Comparison of ENCODE assay signal across 17 mouse cellular contexts in the genomic region with DNA sequence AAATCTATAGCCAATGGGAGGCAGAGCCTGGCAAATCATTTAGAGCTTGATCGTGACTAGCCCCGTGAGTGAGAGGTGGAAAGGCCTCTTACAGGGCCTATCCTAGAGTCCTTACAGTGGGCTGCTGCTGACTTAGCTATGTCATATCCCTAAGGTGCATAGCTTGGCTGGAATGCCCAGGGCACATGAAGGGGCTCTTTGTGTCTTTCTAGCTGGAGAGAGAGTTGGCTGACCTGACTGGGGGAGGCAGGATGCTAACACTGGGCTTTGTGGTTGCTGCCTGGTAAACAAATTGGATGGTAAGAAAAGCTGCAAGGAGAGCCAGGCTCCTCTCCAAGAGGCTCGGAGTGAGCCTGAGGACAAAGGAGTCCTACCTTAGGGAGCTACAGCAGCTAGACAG. TPM values are rescaled to one million over a fixed set of nuclear protein-coding genes. Genes with fewer than 3 reads are reported as not detected.
DNase-seq lines count a peak whose midpoint lies in the region; ATAC-seq and TF ChIP-seq lines count a peak whose summit lies in the region.
"Had no signal": no experiment of that assay in that cellular context is flagged by ENCODE, and none has a peak within 500 bp of the region (broad histone marks: within the 10 kb centered on the region; RNA-seq: fewer than 3 reads in every experiment).

No protein-coding gene starts in this region.

- no peak overlapping the region for H3K4me3 ChIP-seq in heart, embryonic 15.5 days
- H3K4me3 ChIP-seq in layer of hippocampus, adult 2 months, result no peak overlapping the region
- no peak overlapping the region for H3K4me3 ChIP-seq in embryonic facial prominence, embryonic 14.5 days (ENCODE audit: low read depth, low read length)
- H3K4me3 ChIP-seq in stomach, embryonic 14.5 days (ENCODE audit: low read depth, low read length), result no peak overlapping the region
- H3K4me3 ChIP-seq: heart, embryonic 13.5 days; liver, embryonic 13.5 days; midbrain, embryonic 10.5 days had no signal

- no peaks in the 10 kb centered on the region for H3K27me3 ChIP-seq in heart, embryonic 15.5 days
- no peaks in the 10 kb centered on the region for H3K27me3 ChIP-seq in embryonic facial prominence, embryonic 14.5 days (replicated peaks; ENCODE audit: control insufficient read depth, insufficient read depth, low read length)
- no peaks in the 10 kb centered on the region for H3K27me3 ChIP-seq in stomach, embryonic 14.5 days (ENCODE audit: control insufficient read depth, insufficient read depth, low read length)
- H3K27me3 ChIP-seq: heart, embryonic 13.5 days; liver, embryonic 13.5 days had no signal

- WGBS in heart, embryonic 15.5 days, result 83% methylated on average over 3 of the region's 3 CpGs
- 63% methylated on average over 3 of the region's 3 CpGs for WGBS in embryonic facial prominence, embryonic 14.5 days
- 77% methylated on average over 3 of the region's 3 CpGs for WGBS in stomach, embryonic 14.5 days

- no peak for DNase-seq in heart, adult 9 months (ENCODE audit: low spot score in 2 of 2)
- DNase-seq in layer of hippocampus, adult 2 months (ENCODE audit: low spot score in 2 of 2), result peak in 1 of 2 experiments; percentile 36
- no peak for DNase-seq in layer of hippocampus, adult 8-10 months (ENCODE audit: low spot score in 2 of 2)
- DNase-seq in embryonic facial prominence, embryonic 14.5 days (ENCODE audit: low spot score), result peak; percentile 32
- no peak for DNase-seq in Muller cell, postnatal 12 days (ENCODE audit: inconsistent ontology term)
- DNase-seq: cerebellum, postnatal 14 days; kidney, adult 18-20 months; layer of hippocampus, adult 9-11 months; liver, embryonic 13.5 days; lung, postnatal 10 days had no signal

- no peak for TF ChIP-seq CTCF in layer of hippocampus, adult 2 months (conservative IDR thresholded peaks at IDR 0.05)

- no peak for ATAC-seq in heart, embryonic 15.5 days (replicated peaks; ENCODE audit: insufficient number of reproducible peaks, insufficient read depth, low FRiP score, low read depth)
- ATAC-seq in embryonic facial prominence, embryonic 14.5 days (ENCODE audit: low read depth), result no peak
- ATAC-seq in stomach, embryonic 14.5 days (ENCODE audit: insufficient number of reproducible peaks, insufficient read depth, low FRiP score, low read depth), result no peak
- ATAC-seq in megakaryocyte progenitor cell, adult 5-6 weeks (replicated peaks; ENCODE audit: poor library complexity), result no peak

- no peak overlapping the region for H3K9ac ChIP-seq in heart, embryonic 15.5 days
- no peak overlapping the region for H3K9ac ChIP-seq in embryonic facial prominence, embryonic 14.5 days (ENCODE audit: low read depth, low read length)
- no peak overlapping the region for H3K9ac ChIP-seq in stomach, embryonic 14.5 days (replicated peaks; ENCODE audit: low read depth, low read length)
- H3K9ac ChIP-seq: heart, embryonic 13.5 days; liver, embryonic 13.5 days had no signal

- no peaks in the 10 kb centered on the region for H3K36me3 ChIP-seq in heart, embryonic 15.5 days
- H3K36me3 ChIP-seq in embryonic facial prominence, embryonic 14.5 days (ENCODE audit: control insufficient read depth, insufficient read depth, low read length), result no peaks in the 10 kb centered on the region
- no peaks in the 10 kb centered on the region for H3K36me3 ChIP-seq in stomach, embryonic 14.5 days (ENCODE audit: control insufficient read depth, insufficient read depth, low read length)
- H3K36me3 ChIP-seq: liver, embryonic 13.5 days; midbrain, embryonic 10.5 days had no signal

- H3K27ac ChIP-seq in heart, embryonic 15.5 days, result 0 out of 2 replicates have a peak overlapping the region, but pooled peaks have one; percentile 16
- peak overlapping the region; percentile 77 for H3K27ac ChIP-seq in layer of hippocampus, adult 2 months
- peak overlapping the region; percentile 77 for H3K27ac ChIP-seq in embryonic facial prominence, embryonic 14.5 days (replicated peaks; ENCODE audit: low read depth, low read length)
- peak overlapping the region; percentile 35; the same call in 1 of the 2 replicates for H3K27ac ChIP-seq in stomach, embryonic 14.5 days (ENCODE audit: low read length)
- H3K27ac ChIP-seq: liver, embryonic 13.5 days; midbrain, embryonic 10.5 days had no signal

- H3K4me2 ChIP-seq in heart, embryonic 15.5 days, result no peak overlapping the region
- H3K4me2 ChIP-seq in embryonic facial prominence, embryonic 14.5 days (ENCODE audit: low read depth, low read length), result no peak overlapping the region
- no peak overlapping the region for H3K4me2 ChIP-seq in stomach, embryonic 14.5 days (replicated peaks; ENCODE audit: low read depth, low read length)
- H3K4me2 ChIP-seq: heart, embryonic 13.5 days; liver, embryonic 13.5 days had no signal

- no peaks in the 10 kb centered on the region for H3K9me3 ChIP-seq in heart, embryonic 15.5 days (replicated peaks)
- no peaks in the 10 kb centered on the region for H3K9me3 ChIP-seq in embryonic facial prominence, embryonic 14.5 days (ENCODE audit: control insufficient read depth, low read length)
- no peaks in the 10 kb centered on the region for H3K9me3 ChIP-seq in stomach, embryonic 14.5 days (ENCODE audit: control insufficient read depth, low read depth, low read length)
- H3K9me3 ChIP-seq: heart, embryonic 13.5 days; liver, embryonic 13.5 days; midbrain, embryonic 10.5 days had no signal

- H3K4me1 ChIP-seq in heart, embryonic 15.5 days (replicated peaks), result peaks cover 31% of the 10 kb centered on the region
- H3K4me1 ChIP-seq in embryonic facial prominence, embryonic 14.5 days (ENCODE audit: control insufficient read depth, insufficient read depth, low read length), result peaks cover 41% of the 10 kb centered on the region
- H3K4me1 ChIP-seq in stomach, embryonic 14.5 days (ENCODE audit: control insufficient read depth, insufficient read depth, low read length), result peaks cover 5% of the 10 kb centered on the region

RNA-seq across cellular contexts. Expression of a gene that starts 6.2 kb away (rescaled TPM):
- 13.9 and 21.6 TPM in 2 replicates for polyA plus RNA-seq in heart, embryonic 15.5 days (2015; fragmentation: Nextera tagmentation; extraction: Ambion mirVana)
- total RNA-seq in layer of hippocampus, adult 2 months (2021), result 10 to 100 TPM; 27.3 to 29.4 TPM
- 10 to 100 TPM; 26.7 to 31.7 (median 28.8) TPM for total RNA-seq in layer of hippocampus, adult 8-10 months (2022)
- 30.6 and 31.0 TPM in 2 replicates for polyA plus RNA-seq in embryonic facial prominence, embryonic 14.5 days (2014; fragmentation: Nextera tagmentation; extraction: Ambion mirVana)
- 17.2 and 19.3 TPM in 2 replicates for polyA plus RNA-seq in stomach, embryonic 14.5 days (2014; fragmentation: Nextera tagmentation; extraction: Ambion mirVana)
- total RNA-seq in megakaryocyte progenitor cell, adult 5-6 weeks (2015), result 1.9 and 2.7 TPM in 2 replicates
- total RNA-seq in megakaryocyte progenitor cell, adult 5-6 weeks (2017), result 4.3 and 8.0 TPM in 2 replicates

RNA-seq across cellular contexts. Expression of a gene that starts 25.3 kb away (rescaled TPM):
- 6.7 and 13.3 TPM in 2 replicates for polyA plus RNA-seq in heart, embryonic 15.5 days (2015; fragmentation: Nextera tagmentation; extraction: Ambion mirVana)
- 1 to 10 TPM; 5.3 to 5.8 TPM for total RNA-seq in layer of hippocampus, adult 2 months (2021)
- total RNA-seq in layer of hippocampus, adult 8-10 months (2022), result 1 to 10 TPM; 3.1 to 5.8 (median 4.9) TPM
- polyA plus RNA-seq in embryonic facial prominence, embryonic 14.5 days (2014; fragmentation: Nextera tagmentation; extraction: Ambion mirVana), result 11.5 and 12.7 TPM in 2 replicates
- 2.6 and 3.3 TPM in 2 replicates for polyA plus RNA-seq in stomach, embryonic 14.5 days (2014; fragmentation: Nextera tagmentation; extraction: Ambion mirVana)
- total RNA-seq in megakaryocyte progenitor cell, adult 5-6 weeks (2015), result 0.59 and 0.61 TPM in 2 replicates
- total RNA-seq in megakaryocyte progenitor cell, adult 5-6 weeks (2017), result 0.42 and 0.47 TPM in 2 replicates

RNA-seq across cellular contexts. Expression of a gene that starts 32.6 kb away (rescaled TPM):
- polyA plus RNA-seq in heart, embryonic 15.5 days (2015; fragmentation: Nextera tagmentation; extraction: Ambion mirVana), result 27.0 and 32.8 TPM in 2 replicates
- 10 to 100 TPM; 72.3 to 74.1 TPM for total RNA-seq in layer of hippocampus, adult 2 months (2021)
- total RNA-seq in layer of hippocampus, adult 8-10 months (2022), result 10 to 100 TPM; 57.6 to 66.7 (median 63.6) TPM
- polyA plus RNA-seq in embryonic facial prominence, embryonic 14.5 days (2014; fragmentation: Nextera tagmentation; extraction: Ambion mirVana), result 51.4 and 54.0 TPM in 2 replicates
- 55.3 and 59.2 TPM in 2 replicates for polyA plus RNA-seq in stomach, embryonic 14.5 days (2014; fragmentation: Nextera tagmentation; extraction: Ambion mirVana)
- 64.8 and 65.7 TPM in 2 replicates for total RNA-seq in megakaryocyte progenitor cell, adult 5-6 weeks (2015)
- 35.3 and 40.0 TPM in 2 replicates for total RNA-seq in megakaryocyte progenitor cell, adult 5-6 weeks (2017)

RNA-seq across cellular contexts. Expression of a gene that starts 32.7 kb away (rescaled TPM):
- polyA plus RNA-seq in heart, embryonic 15.5 days (2015; fragmentation: Nextera tagmentation; extraction: Ambion mirVana), result 4.4 and 5.5 TPM in 2 replicates
- 10 to 100 TPM; 12.2 to 12.8 TPM for total RNA-seq in layer of hippocampus, adult 2 months (2021)
- total RNA-seq in layer of hippocampus, adult 8-10 months (2022), result 10 to 100 TPM; 13.8 to 18.5 (median 15.4) TPM
- polyA plus RNA-seq in embryonic facial prominence, embryonic 14.5 days (2014; fragmentation: Nextera tagmentation; extraction: Ambion mirVana), result 6.1 and 6.7 TPM in 2 replicates
- 4.4 and 5.7 TPM in 2 replicates for polyA plus RNA-seq in stomach, embryonic 14.5 days (2014; fragmentation: Nextera tagmentation; extraction: Ambion mirVana)
- 0.44 and 0.54 TPM in 2 replicates for total RNA-seq in megakaryocyte progenitor cell, adult 5-6 weeks (2015)
- total RNA-seq in megakaryocyte progenitor cell, adult 5-6 weeks (2017), result 0.67 and 0.95 TPM in 2 replicates

RNA-seq across cellular contexts. Expression of a gene that starts 43.5 kb away (rescaled TPM):
- polyA plus RNA-seq in heart, embryonic 15.5 days (2015; fragmentation: Nextera tagmentation; extraction: Ambion mirVana), result 0.09 and 0.33 TPM in 2 replicates
- under 1 TPM; 0.15 to 0.20 TPM for total RNA-seq in layer of hippocampus, adult 2 months (2021)
- total RNA-seq in layer of hippocampus, adult 8-10 months (2022), result under 1 TPM in 2 of 4 experiments, not detected in 2; 0.65 to 0.93 TPM
- 0.12 and 0.17 TPM in 2 replicates for polyA plus RNA-seq in embryonic facial prominence, embryonic 14.5 days (2014; fragmentation: Nextera tagmentation; extraction: Ambion mirVana)
- polyA plus RNA-seq in stomach, embryonic 14.5 days (2014; fragmentation: Nextera tagmentation; extraction: Ambion mirVana), result 0.18 TPM in 1 of 2 replicates, not detected in the other
- 11.4 and 20.2 TPM in 2 replicates for total RNA-seq in megakaryocyte progenitor cell, adult 5-6 weeks (2015)
- 8.4 and 26.8 TPM in 2 replicates for total RNA-seq in megakaryocyte progenitor cell, adult 5-6 weeks (2017)
- total RNA-seq: left cerebral cortex, postnatal 10 days had no signal
- polyA plus RNA-seq: forebrain, embryonic 11.5 days; heart, embryonic 13.5 days had no signal

Comparison
In these comparisons a context has a peak if more than half of its experiments do, and no peak if none do; other contexts are left out.
1. H3K27ac ChIP-seq: peak in every context shown above with its lines; median percentile 77 in layer of hippocampus, adult 2 months; 77 in embryonic facial prominence, embryonic 14.5 days; 35 in stomach, embryonic 14.5 days; 16 in heart, embryonic 15.5 days.